Mouse (Mus musculus) bone marrow macrophage, adult 2 months (primary cell): ENCODE data around the gene Cryl1.

Experiments
- CTCF ChIP-seq: IDR thresholded peaks from 2 replicates; pipeline ENCODE4 v1.5.1; 2012; ENCODE audit warnings: low read depth, mild to moderate bottlenecking, low read length, moderate library complexity
- POLR2A ChIP-seq: IDR thresholded peaks from 2 replicates; pipeline ENCODE4 v1.6.1; 2012; ENCODE audit warnings: mild to moderate bottlenecking, low read depth, low read length, borderline replicate concordance

DNA sequence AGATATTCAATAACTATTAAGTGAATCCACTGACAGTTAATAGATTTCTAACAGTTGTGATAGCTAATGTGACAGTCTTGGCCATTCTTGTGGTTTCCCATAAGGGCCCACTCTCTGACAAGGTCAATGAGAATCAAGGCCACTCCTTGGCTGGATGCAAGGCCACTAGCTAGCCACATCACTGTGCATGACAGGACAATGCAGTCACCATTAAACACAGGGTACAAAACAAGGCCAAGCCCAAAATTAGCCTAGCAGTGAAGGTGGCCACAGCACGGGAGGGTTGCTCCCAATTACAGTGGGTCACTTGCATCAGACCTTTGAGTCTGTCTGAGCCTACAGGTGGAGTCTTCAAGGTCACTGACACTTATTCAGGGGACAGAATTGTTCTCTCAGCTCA lies 126.5 kb downstream of the Cryl1 start:
- no peak for TF ChIP-seq CTCF
- no peak for TF ChIP-seq POLR2A
